In the genomic region with DNA sequence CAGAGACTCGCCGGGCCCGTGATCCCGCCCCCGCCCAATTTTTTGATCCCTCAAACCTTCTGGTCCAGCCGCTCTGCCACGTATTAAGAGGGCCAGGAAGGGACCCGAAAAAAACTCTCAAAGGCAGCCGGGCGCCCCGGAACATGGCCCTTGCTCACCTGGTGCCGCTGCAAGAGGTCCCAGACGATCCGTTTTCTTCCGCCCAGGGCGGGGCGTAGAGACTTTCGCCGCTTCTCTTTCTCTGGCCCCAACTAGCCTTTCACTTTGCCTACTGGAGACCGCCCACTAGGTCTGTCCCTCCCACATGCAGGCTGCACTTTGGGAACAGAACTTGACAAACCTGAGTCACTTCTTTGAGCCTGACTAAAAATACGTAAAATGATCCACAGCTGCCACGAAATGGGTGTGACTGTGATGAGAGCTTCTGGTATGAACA, we compare ENCODE assay signal across 8 mouse cellular contexts. TPM values are rescaled to one million over a fixed set of nuclear protein-coding genes. Genes with fewer than 3 reads are reported as not detected.
A peak's percentile ranks its signal among the peaks of the same experiment; 100 is the strongest.
DNase-seq lines count a peak whose midpoint lies in the region; ATAC-seq and TF ChIP-seq lines count a peak whose summit lies in the region.

No protein-coding gene starts in this region.

- H3K9ac ChIP-seq in ES-E14 (ENCODE audit: insufficient read depth, low read depth, low read length, poor library complexity, severe bottlenecking) = peak overlapping the region; percentile 67
- H3K9ac ChIP-seq in forebrain, embryonic 16.5 days (replicated peaks; ENCODE audit: low read depth, low read length) = peak overlapping the region; percentile 43
- H3K9ac ChIP-seq in hindbrain, embryonic 11.5 days (ENCODE audit: low read depth, low read length) = peak overlapping the region; percentile 58
- H3K9ac ChIP-seq in limb, embryonic 11.5 days (ENCODE audit: low read length) = peak overlapping the region; percentile 78
- H3K9ac ChIP-seq in midbrain, embryonic 11.5 days (ENCODE audit: low read length) = peak overlapping the region; percentile 67

- peak overlapping the region; percentile 50 for H3K4me2 ChIP-seq in forebrain, embryonic 16.5 days (ENCODE audit: low read length)
- peak overlapping the region; percentile 45 for H3K4me2 ChIP-seq in hindbrain, embryonic 11.5 days (replicated peaks; ENCODE audit: low read depth, low read length)
- H3K4me2 ChIP-seq in limb, embryonic 11.5 days (ENCODE audit: low read depth, severe bottlenecking) = peak overlapping the region; percentile 78
- H3K4me2 ChIP-seq in midbrain, embryonic 11.5 days = peak overlapping the region; percentile 52

- no peak for ATAC-seq in forebrain, embryonic 16.5 days
- no peak for ATAC-seq in hindbrain, embryonic 11.5 days (ENCODE audit: low FRiP score)
- no peak for ATAC-seq in limb, embryonic 11.5 days (ENCODE audit: insufficient number of reproducible peaks, low FRiP score, low TSS enrichment, low read depth)
- no peak for ATAC-seq in midbrain, embryonic 11.5 days (ENCODE audit: low FRiP score)
- no peak for ATAC-seq in activated CD4-positive, CD25-positive, alpha-beta regulatory T cell, adult 4 months

- peaks cover 8% of the 10 kb centered on the region; the same call in 1 of the 2 replicates for H3K36me3 ChIP-seq in ES-E14 (ENCODE audit: control insufficient read depth, insufficient read depth, low read length, poor library complexity, severe bottlenecking)
- no peaks in the 10 kb centered on the region for H3K36me3 ChIP-seq in forebrain, embryonic 16.5 days (ENCODE audit: control insufficient read depth, insufficient read depth)
- no peaks in the 10 kb centered on the region for H3K36me3 ChIP-seq in hindbrain, embryonic 11.5 days (ENCODE audit: control insufficient read depth, insufficient read depth, low read length)
- H3K36me3 ChIP-seq in limb, embryonic 11.5 days (ENCODE audit: control insufficient read depth, insufficient read depth, low read length) = peaks cover 2% of the 10 kb centered on the region; the same call in 1 of the 2 replicates
- H3K36me3 ChIP-seq in midbrain, embryonic 11.5 days (ENCODE audit: control insufficient read depth, insufficient read depth, low read length) = no peaks in the 10 kb centered on the region

- no peak overlapping the region for H3K27ac ChIP-seq in ES-E14 (ENCODE audit: insufficient read depth, low read depth, low read length, poor library complexity, severe bottlenecking)
- H3K27ac ChIP-seq in bone marrow macrophage, adult 2 months (ENCODE audit: insufficient read depth, low read depth, low read length) = peak overlapping the region; percentile 87
- H3K27ac ChIP-seq in forebrain, embryonic 16.5 days (ENCODE audit: low read length) = no peak overlapping the region
- H3K27ac ChIP-seq in hindbrain, embryonic 11.5 days (ENCODE audit: low read depth, low read length) = no peak overlapping the region
- H3K27ac ChIP-seq in limb, embryonic 11.5 days (replicated peaks; ENCODE audit: low read depth, low read length) = no peak overlapping the region
- no peak overlapping the region for H3K27ac ChIP-seq in midbrain, embryonic 11.5 days (ENCODE audit: low read depth, low read length)

- H3K27me3 ChIP-seq in forebrain, embryonic 16.5 days (replicated peaks; ENCODE audit: control insufficient read depth, insufficient read depth, low read length) = no peaks in the 10 kb centered on the region
- H3K27me3 ChIP-seq in hindbrain, embryonic 11.5 days (ENCODE audit: control insufficient read depth, insufficient read depth, low read length) = no peaks in the 10 kb centered on the region
- no peaks in the 10 kb centered on the region for H3K27me3 ChIP-seq in limb, embryonic 11.5 days (ENCODE audit: control insufficient read depth, insufficient read depth, low read length)
- H3K27me3 ChIP-seq in midbrain, embryonic 11.5 days (ENCODE audit: control insufficient read depth, insufficient read depth, low read length) = no peaks in the 10 kb centered on the region

- peak overlapping the region; percentile 58 to 63 for H3K4me3 ChIP-seq in ES-E14 (ENCODE audit: insufficient read depth in 1 of 2, low read depth in 1 of 2, low read length in 2 of 2, poor library complexity in 1 of 2, severe bottlenecking in 1 of 2)
- peak overlapping the region; percentile 73 for H3K4me3 ChIP-seq in bone marrow macrophage, adult 2 months (ENCODE audit: insufficient read depth, low read length)
- peak overlapping the region; percentile 33 for H3K4me3 ChIP-seq in forebrain, embryonic 16.5 days (replicated peaks; ENCODE audit: low read length)
- peak overlapping the region; percentile 26 for H3K4me3 ChIP-seq in hindbrain, embryonic 11.5 days (ENCODE audit: low read depth, low read length)
- peak overlapping the region; percentile 47 for H3K4me3 ChIP-seq in limb, embryonic 11.5 days (ENCODE audit: low read depth, low read length)
- peak overlapping the region; percentile 29 for H3K4me3 ChIP-seq in midbrain, embryonic 11.5 days (ENCODE audit: low read depth, low read length)

- H3K4me1 ChIP-seq in ES-E14 (ENCODE audit: control insufficient read depth in 2 of 2, insufficient read depth in 2 of 2, low read length in 2 of 2, poor library complexity in 1 of 2) = peaks cover 5 to 7% of the 10 kb centered on the region in 2 experiments; a peak in 2 of 4 replicates
- H3K4me1 ChIP-seq in bone marrow macrophage, adult 2 months (ENCODE audit: control insufficient read depth, insufficient read depth, low read length) = peaks cover 62% of the 10 kb centered on the region
- peaks cover 18% of the 10 kb centered on the region for H3K4me1 ChIP-seq in forebrain, embryonic 16.5 days (replicated peaks; ENCODE audit: control insufficient read depth, insufficient read depth, low read length)
- H3K4me1 ChIP-seq in hindbrain, embryonic 11.5 days (replicated peaks; ENCODE audit: control insufficient read depth, insufficient read depth, low read length) = 0 out of 2 replicates have a peak, but pooled peaks cover 3% of the 10 kb centered on the region
- peaks cover 12% of the 10 kb centered on the region for H3K4me1 ChIP-seq in limb, embryonic 11.5 days (ENCODE audit: control insufficient read depth, insufficient read depth, low read length)
- peaks cover 13% of the 10 kb centered on the region for H3K4me1 ChIP-seq in midbrain, embryonic 11.5 days (ENCODE audit: control insufficient read depth, insufficient read depth, low read length)

- no peak for TF ChIP-seq POLR2A in bone marrow macrophage, adult 2 months (IDR thresholded peaks at IDR 0.05; ENCODE audit: borderline replicate concordance, low read depth, low read length)

- no peak for TF ChIP-seq CTCF in bone marrow macrophage, adult 2 months (IDR thresholded peaks at IDR 0.05; ENCODE audit: low read depth, low read length)

- DNase-seq in ES-E14 (ENCODE audit: low read depth, low spot score) = peak; percentile 63
- DNase-seq in hindbrain, embryonic 11.5 days (ENCODE audit: low spot score) = peak; percentile 27
- peak; percentile 61 for DNase-seq in limb, embryonic 11.5 days (ENCODE audit: low spot score)
- DNase-seq in midbrain, embryonic 11.5 days (ENCODE audit: low spot score, missing footprints) = peak; percentile 84
- DNase-seq in spleen, adult 18-20 months = peak; percentile 68 to 73

- H3K9me3 ChIP-seq in ES-E14 (ENCODE audit: control insufficient read depth, insufficient read depth, low read depth, low read length) = no peaks in the 10 kb centered on the region
- H3K9me3 ChIP-seq in forebrain, embryonic 16.5 days (ENCODE audit: control insufficient read depth, low read length) = no peaks in the 10 kb centered on the region
- H3K9me3 ChIP-seq in hindbrain, embryonic 11.5 days (ENCODE audit: control insufficient read depth, low read length) = no peaks in the 10 kb centered on the region
- no peaks in the 10 kb centered on the region for H3K9me3 ChIP-seq in limb, embryonic 11.5 days (ENCODE audit: control insufficient read depth, low read length)
- no peaks in the 10 kb centered on the region for H3K9me3 ChIP-seq in midbrain, embryonic 11.5 days (ENCODE audit: control insufficient read depth, low read length)

- 3% methylated on average over 22 of the region's 22 CpGs for WGBS in forebrain, embryonic 16.5 days
- 3% methylated on average over 21 of the region's 22 CpGs for WGBS in hindbrain, embryonic 11.5 days
- WGBS in limb, embryonic 11.5 days = 2% methylated on average over 22 of the region's 22 CpGs
- 2% methylated on average over 22 of the region's 22 CpGs for WGBS in midbrain, embryonic 11.5 days

- in situ Hi-C loops in ES-E14 (cut with MboI; ENCODE audit: low sequenced_read_pairs in 2 of 2, unreplicated experiment in 2 of 2) = no loop called here

RNA-seq across cellular contexts. Expression of gene Rnh1, which starts 4.1 kb away (rescaled TPM):
- 61.9 and 70.3 TPM in 2 replicates for total RNA-seq in ES-E14 (2012; rRNA removed)
- 131 and 141 TPM in 2 replicates for polyA plus RNA-seq in bone marrow macrophage, adult 2 months (2012; ENCODE audit: insufficient read depth, insufficient read length, missing spikeins)
- polyA plus RNA-seq in forebrain, embryonic 16.5 days (2015; fragmentation: Nextera tagmentation; extraction: Ambion mirVana) = 41.0 and 45.7 TPM in 2 replicates
- 59.6 and 64.4 TPM in 2 replicates for polyA plus RNA-seq in hindbrain, embryonic 11.5 days (2014; fragmentation: Nextera tagmentation; extraction: Ambion mirVana)
- polyA plus RNA-seq in limb, embryonic 11.5 days (2014; fragmentation: Nextera tagmentation; extraction: Ambion mirVana) = 82.9 and 88.3 TPM in 2 replicates
- 54.6 and 56.7 TPM in 2 replicates for polyA plus RNA-seq in midbrain, embryonic 11.5 days (2014; fragmentation: Nextera tagmentation; extraction: Ambion mirVana)
- 100 to 1,000 TPM; 117 to 127 TPM for polyA plus RNA-seq in activated CD4-positive, CD25-positive, alpha-beta regulatory T cell, adult 4 months (2017; shearing (Covaris generic))

RNA-seq across cellular contexts. Expression of gene Hras, which starts 25.3 kb away (rescaled TPM):
- total RNA-seq in ES-E14 (2012; rRNA removed) = 130 and 133 TPM in 2 replicates
- 29.7 and 36.1 TPM in 2 replicates for polyA plus RNA-seq in bone marrow macrophage, adult 2 months (2012; ENCODE audit: insufficient read depth, insufficient read length, missing spikeins)
- polyA plus RNA-seq in forebrain, embryonic 16.5 days (2015; fragmentation: Nextera tagmentation; extraction: Ambion mirVana) = 105 and 113 TPM in 2 replicates
- 98.0 and 99.6 TPM in 2 replicates for polyA plus RNA-seq in hindbrain, embryonic 11.5 days (2014; fragmentation: Nextera tagmentation; extraction: Ambion mirVana)
- polyA plus RNA-seq in limb, embryonic 11.5 days (2014; fragmentation: Nextera tagmentation; extraction: Ambion mirVana) = 98.7 and 99.1 TPM in 2 replicates
- 86.1 and 103 TPM in 2 replicates for polyA plus RNA-seq in midbrain, embryonic 11.5 days (2014; fragmentation: Nextera tagmentation; extraction: Ambion mirVana)
- 1 to 10 TPM; 1.7 to 4.7 TPM for polyA plus RNA-seq in activated CD4-positive, CD25-positive, alpha-beta regulatory T cell, adult 4 months (2017; shearing (Covaris generic))

RNA-seq across cellular contexts. Expression of gene Lrrc56, which starts 25.4 kb away (rescaled TPM):
- 3.3 and 3.9 TPM in 2 replicates for total RNA-seq in ES-E14 (2012; rRNA removed)
- 3.4 and 4.1 TPM in 2 replicates for polyA plus RNA-seq in bone marrow macrophage, adult 2 months (2012; ENCODE audit: insufficient read depth, insufficient read length, missing spikeins)
- 10.0 and 13.9 TPM in 2 replicates for polyA plus RNA-seq in forebrain, embryonic 16.5 days (2015; fragmentation: Nextera tagmentation; extraction: Ambion mirVana)
- 6.2 and 7.8 TPM in 2 replicates for polyA plus RNA-seq in hindbrain, embryonic 11.5 days (2014; fragmentation: Nextera tagmentation; extraction: Ambion mirVana)
- polyA plus RNA-seq in limb, embryonic 11.5 days (2014; fragmentation: Nextera tagmentation; extraction: Ambion mirVana) = 11.7 and 12.5 TPM in 2 replicates
- polyA plus RNA-seq in midbrain, embryonic 11.5 days (2014; fragmentation: Nextera tagmentation; extraction: Ambion mirVana) = 7.5 and 8.8 TPM in 2 replicates
- 1 to 10 TPM; 1.4 to 1.9 TPM for polyA plus RNA-seq in activated CD4-positive, CD25-positive, alpha-beta regulatory T cell, adult 4 months (2017; shearing (Covaris generic))

RNA-seq across cellular contexts. Expression of gene Lmntd2, which starts 45.3 kb away (rescaled TPM):
- total RNA-seq in ES-E14 (2012; rRNA removed) = 4.0 and 6.4 TPM in 2 replicates
- 0.88 TPM in 1 of 2 replicates, not detected in the other for polyA plus RNA-seq in bone marrow macrophage, adult 2 months (2012; ENCODE audit: insufficient read depth, insufficient read length, missing spikeins)
- polyA plus RNA-seq in forebrain, embryonic 16.5 days (2015; fragmentation: Nextera tagmentation; extraction: Ambion mirVana) = 0.76 and 1.2 TPM in 2 replicates
- 2.3 and 3.3 TPM in 2 replicates for polyA plus RNA-seq in hindbrain, embryonic 11.5 days (2014; fragmentation: Nextera tagmentation; extraction: Ambion mirVana)
- polyA plus RNA-seq in limb, embryonic 11.5 days (2014; fragmentation: Nextera tagmentation; extraction: Ambion mirVana) = 3.8 and 5.1 TPM in 2 replicates
- polyA plus RNA-seq in midbrain, embryonic 11.5 days (2014; fragmentation: Nextera tagmentation; extraction: Ambion mirVana) = 2.1 and 2.5 TPM in 2 replicates
- 1 to 10 TPM; 5.6 to 5.9 TPM for polyA plus RNA-seq in activated CD4-positive, CD25-positive, alpha-beta regulatory T cell, adult 4 months (2017; shearing (Covaris generic))

RNA-seq across cellular contexts. Expression of gene Ptdss2, which starts 46.4 kb away (rescaled TPM):
- 65.1 and 82.8 TPM in 2 replicates for total RNA-seq in ES-E14 (2012; rRNA removed)
- polyA plus RNA-seq in bone marrow macrophage, adult 2 months (2012; ENCODE audit: insufficient read depth, insufficient read length, missing spikeins) = 20.7 and 21.5 TPM in 2 replicates
- polyA plus RNA-seq in forebrain, embryonic 16.5 days (2015; fragmentation: Nextera tagmentation; extraction: Ambion mirVana) = 74.9 and 78.9 TPM in 2 replicates
- polyA plus RNA-seq in hindbrain, embryonic 11.5 days (2014; fragmentation: Nextera tagmentation; extraction: Ambion mirVana) = 65.2 and 73.5 TPM in 2 replicates
- 70.0 and 70.6 TPM in 2 replicates for polyA plus RNA-seq in limb, embryonic 11.5 days (2014; fragmentation: Nextera tagmentation; extraction: Ambion mirVana)
- 68.6 and 70.7 TPM in 2 replicates for polyA plus RNA-seq in midbrain, embryonic 11.5 days (2014; fragmentation: Nextera tagmentation; extraction: Ambion mirVana)
- 1 to 10 TPM; 5.2 to 5.3 TPM for polyA plus RNA-seq in activated CD4-positive, CD25-positive, alpha-beta regulatory T cell, adult 4 months (2017; shearing (Covaris generic))

Comparison
In these comparisons a context has a peak if more than half of its experiments do, and no peak if none do; other contexts are left out.
1. DNase-seq: peak in every context shown above with its lines; median percentile 84 in midbrain, embryonic 11.5 days; 70 in spleen, adult 18-20 months; 63 in ES-E14; 61 in limb, embryonic 11.5 days; 27 in hindbrain, embryonic 11.5 days.